Mouse (Mus musculus) CH12.LX (cell line): ENCODE data around the gene Luzp1. TPM values are rescaled to one million over a fixed set of nuclear protein-coding genes. Genes with fewer than 3 reads are reported as not detected.

Experiments used
- DNase-seq: peaks from one replicate; pipeline ENCODE4 v3.0.0-alpha.2; 2013; ENCODE audit errors: extremely low read depth
- H3K27ac ChIP-seq: 2 replicates; pipeline ENCODE4 v1.5.1; 2012; ENCODE audit warnings: low read depth, mild to moderate bottlenecking, control low read depth, moderate library complexity; ENCODE audit not compliant: insufficient read depth
- H3K27me3 ChIP-seq: replicated peaks from 2 replicates; pipeline ENCODE3; 2012; ENCODE audit warnings: inconsistent platforms
- H3K36me3 ChIP-seq, 2 experiments: replicated peaks in 1 of 2; 2 replicates each; pipeline versions ENCODE3 to v1.6.1; 2012; ENCODE audit warnings: inconsistent platforms in 1 of 2, low read length in 1 of 2, mild to moderate bottlenecking in 1 of 2, mixed read lengths in 1 of 2, moderate library complexity in 1 of 2; ENCODE audit not compliant: control insufficient read depth in 1 of 2, insufficient read depth in 1 of 2
- H3K4me1 ChIP-seq, 2 experiments: 2 replicates each; pipeline ENCODE4 v1.6.1; 2012; ENCODE audit warnings: inconsistent platforms in 1 of 2, moderate library complexity in 1 of 2; ENCODE audit not compliant: insufficient read depth in 2 of 2, control insufficient read depth in 1 of 2
- H3K4me2 ChIP-seq: 2 replicates; pipeline ENCODE4 v1.6.1; 2012; ENCODE audit warnings: low read depth, mild to moderate bottlenecking, control low read depth; ENCODE audit not compliant: poor library complexity, insufficient read depth, severe bottlenecking
- H3K4me3 ChIP-seq, 3 experiments: fragments of 150-350 bp in 1 of 3; sonication (generic) in 1 of 3; replicated peaks in 1 of 3; 2 replicates each; pipeline versions ENCODE3 to v1.5.1; 2011 to 2012; ENCODE audit warnings: low read depth in 2 of 3, low read length in 2 of 3, mild to moderate bottlenecking in 2 of 3, moderate library complexity in 2 of 3, control low read depth in 1 of 3, improper control_type of control experiment in 1 of 3, inconsistent platforms in 1 of 3, mixed read lengths in 1 of 3; ENCODE audit not compliant: poor library complexity in 1 of 3
- H3K79me2 ChIP-seq: replicated peaks from 2 replicates; pipeline ENCODE4 v1.6.1; 2012; ENCODE audit warnings: mild to moderate bottlenecking, moderate library complexity; ENCODE audit not compliant: control insufficient read depth, poor library complexity, insufficient read depth, severe bottlenecking; ENCODE audit errors: extremely low read depth
- H3K9ac ChIP-seq: 2 replicates; pipeline ENCODE4 v1.6.1; 2012; ENCODE audit warnings: low read depth, mild to moderate bottlenecking, control low read depth, moderate library complexity; ENCODE audit not compliant: insufficient read depth
- H3K9me3 ChIP-seq: replicated peaks from 2 replicates; pipeline ENCODE3; 2012; ENCODE audit warnings: low read length, inconsistent platforms, mixed read lengths
- CTCF ChIP-seq, 2 experiments: IDR thresholded peaks in 1 of 2; conservative IDR thresholded peaks in 1 of 2; 2 replicates each; pipeline ENCODE4 v1.5.1; 2011 to 2012; ENCODE audit warnings: low read depth in 2 of 2, low read length in 2 of 2, improper control_type of control experiment in 1 of 2, inconsistent platforms in 1 of 2, mild to moderate bottlenecking in 1 of 2, moderate library complexity in 1 of 2
- ELF1 ChIP-seq: IDR thresholded peaks from 2 replicates; pipeline ENCODE4 v1.6.1; 2014; ENCODE audit warnings: low read depth, mild to moderate bottlenecking, inconsistent platforms, low read length, improper control_type of control experiment
- ETS1 ChIP-seq: conservative IDR thresholded peaks from 2 replicates; pipeline ENCODE4 v1.6.1; 2012; ENCODE audit warnings: low read depth, mild to moderate bottlenecking, inconsistent platforms, low read length, improper control_type of control experiment, moderate library complexity
- GABPA ChIP-seq: IDR thresholded peaks from 2 replicates; pipeline ENCODE4 v1.6.1; 2012; ENCODE audit warnings: low read depth, low read length, improper control_type of control experiment, inconsistent platforms; ENCODE audit not compliant: insufficient replicate concordance
- HCFC1 ChIP-seq: IDR thresholded peaks from 2 replicates; pipeline ENCODE4 v1.6.1; 2012; ENCODE audit warnings: low read depth, mild to moderate bottlenecking, inconsistent platforms, low read length, improper control_type of control experiment
- KAT2A ChIP-seq: IDR thresholded peaks from 2 replicates; pipeline ENCODE4 v1.6.1; 2012; ENCODE audit warnings: low read length, improper control_type of control experiment, inconsistent platforms; ENCODE audit not compliant: insufficient replicate concordance
- MAZ ChIP-seq: IDR thresholded peaks from 2 replicates; pipeline ENCODE4 v1.6.1; 2012; ENCODE audit warnings: low read depth, mild to moderate bottlenecking, inconsistent platforms, low read length, improper control_type of control experiment, moderate library complexity
- MXI1 ChIP-seq: IDR thresholded peaks from 2 replicates; pipeline ENCODE4 v1.6.1; 2011; ENCODE audit warnings: mild to moderate bottlenecking, low read depth, low read length, improper control_type of control experiment
- MYC ChIP-seq: IDR thresholded peaks from 2 replicates; pipeline ENCODE4 v1.6.1; 2011; ENCODE audit warnings: low read depth, mild to moderate bottlenecking, improper control_type of control experiment, low read length
- NRF1 ChIP-seq: IDR thresholded peaks from 2 replicates; pipeline ENCODE4 v1.6.1; 2014; ENCODE audit warnings: low read depth, mild to moderate bottlenecking, inconsistent platforms, low read length, improper control_type of control experiment, moderate library complexity
- POLR2AphosphoS2 ChIP-seq: IDR thresholded peaks from 2 replicates; pipeline ENCODE4 v1.6.1; 2011; ENCODE audit warnings: low read depth, low read length, improper control_type of control experiment
- RAD21 ChIP-seq: IDR thresholded peaks from 2 replicates; pipeline ENCODE4 v1.6.1; 2011; ENCODE audit warnings: low read depth, mild to moderate bottlenecking, low read length, improper control_type of control experiment, moderate library complexity
- TCF12 ChIP-seq: IDR thresholded peaks from 2 replicates; pipeline ENCODE4 v1.6.1; 2014; ENCODE audit warnings: low read depth, mild to moderate bottlenecking, inconsistent platforms, low read length, improper control_type of control experiment
- ZKSCAN1 ChIP-seq: IDR thresholded peaks from 2 replicates; pipeline ENCODE4 v1.6.1; 2012; ENCODE audit warnings: low read depth, inconsistent platforms, low read length, improper control_type of control experiment, borderline replicate concordance
- dilution Hi-C: fragments of 300-500 bp; cut with MboI; formaldehyde crosslinking; loops from 2 replicates; pipeline ENCODE4 v1.14.3; 2020; ENCODE audit warnings: low sequenced_read_pairs; ENCODE audit not compliant: extremely low pct_unique_long_range_greater_than_20kb, extremely low pct_ligation_motif_present
- in situ Hi-C: fragments of 300-500 bp; cut with MboI; formaldehyde crosslinking; loops from 3 replicates; pipeline ENCODE4 v1.14.3; 2019; ENCODE audit warnings: low sequenced_read_pairs, low pct_ligation_motif_present, low pct_unique_long_range_greater_than_20kb, mixed read lengths
- polyA plus RNA-seq: library from polyadenylated mRNA; unstranded; fragments of >175 nt; gene quantifications from 2 replicates; pipeline ENCODE4 v1.2.1, GENCODE M21; 2012; ENCODE audit warnings: low read depth; ENCODE audit not compliant: insufficient read length
- total RNA-seq, 2 experiments: library from RNA; depleted of rRNA; stranded (reverse); fragments of 300-350 nt in 1 of 2; fragments of >200 nt in 1 of 2; gene quantifications; 2 replicates each; pipeline ENCODE4 v1.2.3; 2012 to 2014

The Luzp1 gene
- total and polyA plus RNA-seq, 3 experiments = 5.0 to 7.0 (median 6.1) TPM

GRCm38 (mm10) chr4:136595221-136595620 lies 125.7 kb downstream of the Luzp1 start:
- Histone ChIP-seq H3K9me3 (no peaks in the 10 kb centered on the region), H3K36me3 (peaks cover 2 to 43% of the 10 kb centered on the region in 2 experiments), H3K27ac (no peak overlapping the region), H3K9ac (no peak overlapping the region), H3K4me1 (peaks cover 2 to 33% of the 10 kb centered on the region in 2 experiments), H3K79me2 (peaks cover 58% of the 10 kb centered on the region), H3K27me3 (no peaks in the 10 kb centered on the region), H3K4me3 (no peak overlapping the region), H3K4me2 (no peak overlapping the region)
- in situ Hi-C loops (no loop called here), dilution Hi-C loops (no loop called here)
- TF ChIP-seq RAD21 = no peak
- no peak for TF ChIP-seq TCF12
- no peak for TF ChIP-seq KAT2A
- no peak for DNase-seq

GRCm38 (mm10) chr4:136598268-136598876 lies 128.8 kb downstream of the Luzp1 start:
- H3K79me2 ChIP-seq = peaks cover 76% of the 10 kb centered on the region
- in situ Hi-C loops (no loop called here), dilution Hi-C loops (no loop called here)
- TF ChIP-seq MXI1 (no peak), NRF1 (no peak), GABPA (no peak), ETS1 (no peak), MYC (no peak), ZKSCAN1 (no peak), RAD21 (no peak), HCFC1 (no peak), POLR2AphosphoS2 (no peak)
- DNase-seq = no peak
- no peaks in the 10 kb centered on the region for H3K27me3 ChIP-seq
- H3K27ac ChIP-seq = no peak overlapping the region
- H3K9me3 ChIP-seq = no peaks in the 10 kb centered on the region
- H3K4me2 ChIP-seq = no peak overlapping the region
- no peak overlapping the region for H3K4me3 ChIP-seq
- H3K4me1 ChIP-seq = peaks cover 10 to 39% of the 10 kb centered on the region in 2 experiments
- H3K36me3 ChIP-seq = peaks cover 0 to 27% of the 10 kb centered on the region in 2 experiments
- no peak overlapping the region for H3K9ac ChIP-seq

- Histone ChIP-seq H3K27ac (no peak overlapping the region), H3K9me3 (no peaks in the 10 kb centered on the region), H3K79me2 (peaks cover 68% of the 10 kb centered on the region), H3K4me1 (peaks cover 10 to 30% of the 10 kb centered on the region in 2 experiments), H3K9ac (no peak overlapping the region), H3K27me3 (no peaks in the 10 kb centered on the region), H3K4me3 (no peak overlapping the region), H3K4me2 (no peak overlapping the region), H3K36me3 (peaks cover 0 to 19% of the 10 kb centered on the region in 2 experiments)
- dilution Hi-C loops (no loop called here), in situ Hi-C loops (loop anchor here (25.0 kb wide), 1 partner anchor 363 kb away; the partner anchor contains the start of gene Tcea3)
- TF ChIP-seq CTCF (conservative IDR thresholded peaks at IDR 0.05 in 1 of 2, IDR thresholded peaks at IDR 0.05 in 1 of 2; ENCODE audit: low read depth in 2 of 2, low read length in 2 of 2) (peak in 1 of 2 experiments; percentile 42; a peak in 2 of 4 replicates), RAD21 (no peak), MAZ (no peak), ELF1 (no peak)
- peak; percentile 5 for DNase-seq
Observed at GRCm38 (mm10) chr4:136599869-136600268, 130.3 kb downstream of the Luzp1 start.
